Mouse (Mus musculus) heart, postnatal 0 days (tissue): ENCODE measurements at regions not wholly inside any gene's neighbourhood (a gene's known extent, or its start where the extent isn't known, plus 50 kb on each side); places are given as distances from the start of the nearest gene placed in this dataset.
A peak's percentile ranks its signal among the peaks of the same experiment; 100 is the strongest.

Experiments
- ATAC-seq: fragments of 200-750 bp; cut with Nextera tagmentation; 2 replicates; pipeline ENCODE4 v1.8.0; 2017; ENCODE audit warnings: low read depth, moderate number of reproducible peaks, moderate library complexity; ENCODE audit not compliant: insufficient read depth
- DNase-seq: peaks from one replicate; pipeline ENCODE4 v3.0.0-alpha.2; 2016; ENCODE audit warnings: low spot score
- H3K27ac ChIP-seq: fragments of 300-500 bp; sonication (generic); 2 replicates; pipeline ENCODE4 v1.5.1; 2014; ENCODE audit warnings: low read depth, mild to moderate bottlenecking
- H3K27me3 ChIP-seq: fragments of 300-500 bp; sonication (generic); 2 replicates; pipeline ENCODE4 v1.6.1; 2014; ENCODE audit warnings: low read length, mixed read lengths; ENCODE audit not compliant: control insufficient read depth, insufficient read depth
- H3K36me3 ChIP-seq: fragments of 300-500 bp; sonication (generic); replicated peaks from 2 replicates; pipeline ENCODE4 v1.6.1; 2014; ENCODE audit warnings: low read length, mixed read lengths; ENCODE audit not compliant: control insufficient read depth, insufficient read depth
- H3K4me1 ChIP-seq: fragments of 300-500 bp; sonication (generic); 2 replicates; pipeline ENCODE4 v1.6.1; 2014; ENCODE audit warnings: antibody characterized with exemption; ENCODE audit not compliant: control insufficient read depth, insufficient read depth
- H3K4me2 ChIP-seq: fragments of 300-500 bp; sonication (generic); 2 replicates; pipeline ENCODE4 v1.6.1; 2014; ENCODE audit warnings: low read depth, mild to moderate bottlenecking, low read length, moderate library complexity
- H3K4me3 ChIP-seq: fragments of 300-500 bp; sonication (generic); 2 replicates; pipeline ENCODE4 v1.5.1; 2014; ENCODE audit warnings: low read depth, low read length
- H3K9ac ChIP-seq: fragments of 300-500 bp; sonication (generic); replicated peaks from 2 replicates; pipeline ENCODE4 v1.6.1; 2014; ENCODE audit warnings: low read depth, low read length, mixed read lengths
- H3K9me3 ChIP-seq: fragments of 300-500 bp; sonication (generic); replicated peaks from 2 replicates; pipeline ENCODE4 v1.6.1; 2016; ENCODE audit warnings: low read length; ENCODE audit not compliant: control insufficient read depth
- CTCF ChIP-seq: IDR thresholded peaks from 2 replicates; pipeline ENCODE4 v1.5.1; 2016; ENCODE audit warnings: antibody characterized with exemption, control low read depth, low read depth
- EP300 ChIP-seq: IDR thresholded peaks from 2 replicates; pipeline ENCODE4 v1.6.1; 2016; ENCODE audit warnings: antibody characterized with exemption, low read depth
- WGBS: fragments of 180-500 bp; shearing (Covaris S2); extraction: QIAGEN DNeasy Blood & Tissue Kit; methylation state at CpG from one replicate; pipeline ENCODE4 v1.1.7; 2014; 5-methylcytosine and 5-hydroxymethylcytosine counted together

DNA sequence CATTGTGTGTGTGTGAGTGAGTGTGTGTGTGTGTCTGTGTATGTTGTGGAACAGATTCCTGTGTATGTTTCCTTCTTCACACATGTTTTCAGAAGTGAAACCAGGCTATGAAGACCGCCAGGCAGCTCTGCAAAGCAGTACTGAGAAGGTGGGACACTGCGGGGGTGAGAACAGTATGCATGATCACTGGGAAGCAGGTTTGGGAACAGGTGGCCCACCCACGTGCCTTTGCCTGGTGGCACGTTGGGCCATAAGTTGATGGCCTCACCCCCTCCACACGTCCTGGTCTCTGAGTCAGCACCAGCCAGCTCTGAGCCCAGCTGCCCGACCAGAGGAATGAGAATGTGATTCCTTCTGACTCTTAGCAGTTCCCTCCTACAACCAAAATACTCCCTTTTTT lies 89.2 kb upstream of the Rasgrp1 start:
- no peak overlapping the region for H3K9ac ChIP-seq
- H3K4me1 ChIP-seq, result no peaks in the 10 kb centered on the region
- no peak for DNase-seq
- H3K27me3 ChIP-seq, result no peaks in the 10 kb centered on the region
- no peaks in the 10 kb centered on the region for H3K9me3 ChIP-seq
- no peak overlapping the region for H3K4me3 ChIP-seq
- H3K36me3 ChIP-seq, result no peaks in the 10 kb centered on the region
- no peak overlapping the region for H3K27ac ChIP-seq
- H3K4me2 ChIP-seq, result no peak overlapping the region
- TF ChIP-seq CTCF (no peak), EP300 (no peak)
- ATAC-seq, result no peak
- WGBS, result 36% methylated on average over 6 of the region's 6 CpGs

DNA sequence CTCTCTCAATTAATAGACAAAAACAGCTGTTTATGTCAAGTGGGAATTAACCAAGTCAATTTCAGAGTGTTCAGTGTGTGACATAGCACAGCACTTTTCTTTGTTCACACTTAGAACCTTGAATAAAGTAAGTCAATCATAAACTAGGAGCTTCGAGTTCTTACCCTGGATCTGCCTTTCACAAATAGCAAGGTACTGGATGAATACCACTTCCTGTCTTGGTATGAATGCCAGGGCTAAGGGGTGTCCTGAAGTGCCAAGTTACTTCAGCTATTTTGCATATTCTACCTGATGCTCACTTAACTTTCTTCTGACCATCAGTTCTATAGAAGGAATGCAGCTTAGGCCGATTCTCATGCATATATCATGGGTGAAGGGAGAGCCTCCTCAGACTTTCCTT lies 90.1 kb upstream of the Rasgrp1 start:
- WGBS, result 62% methylated on average over 2 of the region's 2 CpGs

DNA sequence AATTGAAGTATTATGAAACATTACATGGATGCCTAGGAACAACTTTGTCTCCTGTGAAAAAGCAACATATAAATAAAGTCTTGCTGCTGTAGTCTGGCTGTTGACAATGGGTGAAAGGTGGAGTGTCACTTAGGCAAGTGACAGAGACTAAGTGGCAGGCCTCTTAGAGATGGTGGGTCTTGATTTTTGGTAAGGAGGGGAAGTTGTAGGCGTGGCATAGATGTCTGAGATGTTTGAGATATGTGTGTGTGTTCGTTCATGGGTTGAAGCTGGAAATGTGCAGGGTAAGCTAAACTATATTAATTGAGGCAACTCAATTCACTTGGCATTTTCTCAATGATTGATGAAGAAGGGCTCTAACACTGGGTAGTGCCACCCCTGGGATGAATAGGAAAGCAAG lies 90.7 kb upstream of the Rasgrp1 start:
- TF ChIP-seq CTCF (no peak), EP300 (no peak)
- H3K9ac ChIP-seq, result no peak overlapping the region
- H3K9me3 ChIP-seq, result no peaks in the 10 kb centered on the region
- no peak for DNase-seq
- no peak for ATAC-seq
- 55% methylated on average over 2 of the region's 2 CpGs for WGBS
- no peak overlapping the region for H3K4me3 ChIP-seq
- no peaks in the 10 kb centered on the region for H3K27me3 ChIP-seq
- H3K4me2 ChIP-seq, result no peak overlapping the region
- no peaks in the 10 kb centered on the region for H3K36me3 ChIP-seq
- H3K27ac ChIP-seq, result no peak overlapping the region
- no peaks in the 10 kb centered on the region for H3K4me1 ChIP-seq

More for the DNA sequence above, 90.1 kb upstream of the Rasgrp1 start:
- Histone ChIP-seq H3K36me3 (no peaks in the 10 kb centered on the region), H3K27ac (no peak overlapping the region), H3K4me3 (no peak overlapping the region), H3K9me3 (no peaks in the 10 kb centered on the region), H3K9ac (no peak overlapping the region), H3K4me1 (no peaks in the 10 kb centered on the region), H3K27me3 (no peaks in the 10 kb centered on the region), H3K4me2 (no peak overlapping the region)
- DNase-seq (no peak), ATAC-seq (no peak)
- TF ChIP-seq EP300 (no peak), CTCF (no peak)

DNA sequence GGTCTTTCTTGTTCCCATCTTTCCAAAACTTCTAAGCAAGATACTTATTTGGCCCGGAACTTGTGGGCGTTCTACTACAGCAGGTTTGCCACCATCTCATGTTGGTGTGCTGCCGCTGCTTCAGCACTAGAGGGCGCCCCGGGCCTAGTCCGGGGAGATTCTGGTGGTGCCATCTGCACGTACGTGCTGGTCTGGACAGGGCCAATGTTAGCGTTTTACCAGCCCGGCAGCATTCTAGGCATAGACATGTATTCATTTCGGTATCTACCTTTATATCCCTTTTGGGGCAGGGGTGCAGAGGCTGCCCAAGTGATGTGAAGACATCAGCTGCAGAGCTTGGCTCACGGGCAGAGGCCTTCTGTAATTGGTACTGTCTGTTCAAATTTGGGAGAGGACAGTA lies 95.3 kb upstream of the Rasgrp1 start:
- no peak overlapping the region for H3K9ac ChIP-seq
- DNase-seq (no peak), ATAC-seq (no peak)
- no peak overlapping the region; the same call in 1 of the 2 replicates for H3K27ac ChIP-seq
- H3K27me3 ChIP-seq, result no peaks in the 10 kb centered on the region
- 78% methylated on average over 12 of the region's 12 CpGs for WGBS
- TF ChIP-seq CTCF (no peak), EP300 (no peak)
- H3K36me3 ChIP-seq, result no peaks in the 10 kb centered on the region
- no peak overlapping the region for H3K4me2 ChIP-seq
- no peak overlapping the region for H3K4me3 ChIP-seq
- no peaks in the 10 kb centered on the region for H3K4me1 ChIP-seq
- no peaks in the 10 kb centered on the region for H3K9me3 ChIP-seq

DNA sequence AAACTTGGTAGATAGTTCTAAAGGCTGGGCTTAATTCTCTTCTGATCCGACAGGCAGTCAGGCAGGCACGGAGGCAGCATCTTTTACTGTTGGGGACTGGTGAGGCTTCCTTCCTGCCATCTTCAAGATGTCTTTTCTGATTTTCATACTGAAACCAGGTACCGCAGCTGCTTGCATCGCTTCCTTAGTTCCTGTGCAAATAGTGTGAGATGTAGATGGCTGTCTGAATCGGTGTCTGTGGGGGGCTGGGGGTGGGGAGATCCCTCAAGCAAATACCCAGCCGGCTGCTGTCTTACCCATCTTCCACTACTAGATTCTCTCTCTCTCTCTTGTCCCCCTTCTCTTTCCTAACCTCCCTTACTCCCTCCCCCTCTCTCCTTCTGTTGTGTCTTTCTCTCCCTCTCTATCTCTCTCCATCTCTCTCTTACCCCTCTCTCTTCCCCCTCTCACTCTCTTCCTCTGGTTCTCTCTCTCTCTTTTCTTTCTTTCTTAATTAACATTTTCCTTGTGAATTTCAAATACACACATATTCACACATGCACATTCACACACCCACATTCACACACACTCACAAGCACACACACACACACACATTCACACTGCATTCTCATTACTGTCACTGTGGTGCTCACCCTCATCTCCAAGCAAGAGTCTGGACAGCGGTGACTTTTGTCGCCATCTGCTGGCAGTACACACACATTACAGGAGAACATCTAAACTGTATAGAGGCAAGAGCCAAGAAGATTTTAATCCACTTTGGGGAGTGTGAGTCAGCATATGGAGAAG lies 96.0 kb upstream of the Rasgrp1 start:
- TF ChIP-seq CTCF (peak; percentile 93), EP300 (no peak)
- H3K9ac ChIP-seq, result no peak overlapping the region
- DNase-seq (peak; percentile 72), ATAC-seq (peak; percentile 64; the same call in 1 of the 2 replicates)
- H3K4me1 ChIP-seq, result 0 out of 2 replicates have a peak, but pooled peaks cover under 1% of the 10 kb centered on the region
- H3K36me3 ChIP-seq, result no peaks in the 10 kb centered on the region
- no peak overlapping the region; the same call in 1 of the 2 replicates for H3K27ac ChIP-seq
- H3K4me2 ChIP-seq, result no peak overlapping the region
- no peak overlapping the region for H3K4me3 ChIP-seq
- 59% methylated on average over 8 of the region's 8 CpGs for WGBS
- H3K9me3 ChIP-seq, result no peaks in the 10 kb centered on the region
- H3K27me3 ChIP-seq, result no peaks in the 10 kb centered on the region
